In genomic region chr11:117968016-117968671, GRCm38 (mm10) we compare ENCODE assay signal across 8 mouse cellular contexts. TPM values are rescaled to one million over a fixed set of nuclear protein-coding genes. Genes with fewer than 3 reads are reported as not detected.
DNase-seq lines count a peak whose midpoint lies in the region; ATAC-seq and TF ChIP-seq lines count a peak whose summit lies in the region.

No protein-coding gene starts in this region.

- H3K4me2 ChIP-seq in embryonic facial prominence, embryonic 11.5 days (ENCODE audit: low read depth, low read length), result peak overlapping the region; percentile 99
- H3K4me2 ChIP-seq in hindbrain, postnatal 0 days (ENCODE audit: low read depth, low read length), result peak overlapping the region; percentile 91
- peak overlapping the region; percentile 98 for H3K4me2 ChIP-seq in lung, embryonic 16.5 days (ENCODE audit: low read depth, low read length)

- no peaks in the 10 kb centered on the region for H3K9me3 ChIP-seq in heart, embryonic 10.5 days
- H3K9me3 ChIP-seq in ES-E14 (ENCODE audit: control insufficient read depth, insufficient read depth, low read depth, low read length), result no peaks in the 10 kb centered on the region
- no peaks in the 10 kb centered on the region for H3K9me3 ChIP-seq in embryonic facial prominence, embryonic 11.5 days (replicated peaks; ENCODE audit: control insufficient read depth, low read length)
- H3K9me3 ChIP-seq in hindbrain, postnatal 0 days (ENCODE audit: low read length), result no peaks in the 10 kb centered on the region
- no peaks in the 10 kb centered on the region for H3K9me3 ChIP-seq in lung, embryonic 16.5 days (ENCODE audit: control insufficient read depth, low read length)

- WGBS in heart, embryonic 10.5 days, result under 1% methylated on average over 64 of the region's 64 CpGs
- WGBS in embryonic facial prominence, embryonic 11.5 days, result under 1% methylated on average over 56 of the region's 64 CpGs
- 1% methylated on average over 64 of the region's 64 CpGs for WGBS in hindbrain, postnatal 0 days
- WGBS in lung, embryonic 16.5 days, result under 1% methylated on average over 58 of the region's 64 CpGs
- WGBS in small intestine, adult 2 months, result 2% methylated on average over 64 of the region's 64 CpGs

- H3K4me3 ChIP-seq in heart, embryonic 10.5 days, result peak overlapping the region; percentile 77
- H3K4me3 ChIP-seq in ES-E14 (ENCODE audit: insufficient read depth in 1 of 2, low read depth in 1 of 2, low read length in 2 of 2, poor library complexity in 1 of 2, severe bottlenecking in 1 of 2), result peak overlapping the region; percentile 82 to 87
- peak overlapping the region; percentile 51 for H3K4me3 ChIP-seq in embryonic facial prominence, embryonic 11.5 days (ENCODE audit: low read depth, low read length)
- peak overlapping the region; percentile 53 for H3K4me3 ChIP-seq in hindbrain, postnatal 0 days (ENCODE audit: low read length)
- peak overlapping the region; percentile 85 for H3K4me3 ChIP-seq in lung, embryonic 16.5 days (ENCODE audit: low read length)
- H3K4me3 ChIP-seq in small intestine, adult 2 months (ENCODE audit: low read depth, low read length), result peak overlapping the region; percentile 87

- H3K27me3 ChIP-seq in heart, embryonic 10.5 days (ENCODE audit: insufficient read depth, poor library complexity, severe bottlenecking), result peaks cover 48% of the 10 kb centered on the region
- peaks cover 11% of the 10 kb centered on the region for H3K27me3 ChIP-seq in embryonic facial prominence, embryonic 11.5 days (ENCODE audit: control insufficient read depth, insufficient read depth, low read length)
- H3K27me3 ChIP-seq in hindbrain, postnatal 0 days (ENCODE audit: insufficient read depth, low read length), result no peaks in the 10 kb centered on the region
- peaks cover 4% of the 10 kb centered on the region; the same call in 1 of the 2 replicates for H3K27me3 ChIP-seq in lung, embryonic 16.5 days (ENCODE audit: control insufficient read depth, insufficient read depth, low read depth, low read length)
- H3K27me3 ChIP-seq in small intestine, adult 2 months (ENCODE audit: control insufficient read depth, insufficient read depth, low read length), result no peaks in the 10 kb centered on the region

- H3K27ac ChIP-seq in heart, embryonic 10.5 days, result peak overlapping the region; percentile 91
- H3K27ac ChIP-seq in ES-E14 (ENCODE audit: insufficient read depth, low read depth, low read length, poor library complexity, severe bottlenecking), result peak overlapping the region; percentile 86
- peak overlapping the region; percentile 93 for H3K27ac ChIP-seq in embryonic facial prominence, embryonic 11.5 days (replicated peaks; ENCODE audit: low read depth, low read length)
- H3K27ac ChIP-seq in hindbrain, postnatal 0 days, result peak overlapping the region; percentile 85
- peak overlapping the region; percentile 98 for H3K27ac ChIP-seq in lung, embryonic 16.5 days (ENCODE audit: low read length)
- peak overlapping the region; percentile 93 for H3K27ac ChIP-seq in small intestine, adult 2 months (ENCODE audit: insufficient read depth, low read depth, low read length)

- no peak for TF ChIP-seq CTCF in hindbrain, postnatal 0 days (IDR thresholded peaks at IDR 0.05; ENCODE audit: low read depth)
- TF ChIP-seq CTCF in small intestine, adult 2 months (IDR thresholded peaks at IDR 0.05; ENCODE audit: extremely low read depth, insufficient read length, insufficient replicate concordance, low read depth, low read length), result no peak

- peak; percentile 80 for DNase-seq in heart, embryonic 10.5 days (ENCODE audit: low spot score)
- DNase-seq in heart, adult 8-10 months (ENCODE audit: low spot score), result no peak
- DNase-seq in ES-E14 (ENCODE audit: low read depth, low spot score), result no peak
- peak; percentile 59 for DNase-seq in embryonic facial prominence, embryonic 11.5 days (ENCODE audit: low spot score)
- peak; percentile 46 for DNase-seq in hindbrain, postnatal 0 days (ENCODE audit: low spot score)
- DNase-seq in Muller cell, postnatal 12 days (ENCODE audit: inconsistent ontology term), result no peak

- no peak for ATAC-seq in embryonic facial prominence, embryonic 11.5 days (replicated peaks; ENCODE audit: insufficient number of reproducible peaks, low FRiP score, low TSS enrichment, low read depth)
- no peak for ATAC-seq in hindbrain, postnatal 0 days
- no peak for ATAC-seq in lung, embryonic 16.5 days (ENCODE audit: low read depth)

- TF ChIP-seq POLR2A in small intestine, adult 2 months (IDR thresholded peaks at IDR 0.05; ENCODE audit: low read depth, low read length), result no peak

- in situ Hi-C loops in ES-E14 (cut with MboI; ENCODE audit: low sequenced_read_pairs in 2 of 2, unreplicated experiment in 2 of 2), result no loop called here

- H3K9ac ChIP-seq in ES-E14 (ENCODE audit: insufficient read depth, low read depth, low read length, poor library complexity, severe bottlenecking), result peak overlapping the region; percentile 90
- peak overlapping the region; percentile 90 for H3K9ac ChIP-seq in embryonic facial prominence, embryonic 11.5 days (replicated peaks; ENCODE audit: low read length)
- peak overlapping the region; percentile 62 for H3K9ac ChIP-seq in hindbrain, postnatal 0 days (replicated peaks; ENCODE audit: low read length)
- H3K9ac ChIP-seq in lung, embryonic 16.5 days (ENCODE audit: low read length), result peak overlapping the region; percentile 96

- H3K36me3 ChIP-seq in heart, embryonic 10.5 days, result peaks cover 15% of the 10 kb centered on the region
- H3K36me3 ChIP-seq in ES-E14 (ENCODE audit: control insufficient read depth, insufficient read depth, low read length, poor library complexity, severe bottlenecking), result peaks cover 27% of the 10 kb centered on the region
- no peaks in the 10 kb centered on the region; the same call in 1 of the 2 replicates for H3K36me3 ChIP-seq in embryonic facial prominence, embryonic 11.5 days (replicated peaks; ENCODE audit: control insufficient read depth, insufficient read depth, low read depth, low read length)
- H3K36me3 ChIP-seq in hindbrain, postnatal 0 days (ENCODE audit: insufficient read depth, low read length), result no peaks in the 10 kb centered on the region
- H3K36me3 ChIP-seq in lung, embryonic 16.5 days (ENCODE audit: control insufficient read depth, insufficient read depth, low read length), result no peaks in the 10 kb centered on the region
- peaks cover 23% of the 10 kb centered on the region for H3K36me3 ChIP-seq in small intestine, adult 2 months (ENCODE audit: control insufficient read depth, insufficient read depth, low read length)

- peaks cover 81% of the 10 kb centered on the region for H3K4me1 ChIP-seq in heart, embryonic 10.5 days
- peaks cover 18 to 37% of the 10 kb centered on the region in 2 experiments for H3K4me1 ChIP-seq in ES-E14 (ENCODE audit: control insufficient read depth in 2 of 2, insufficient read depth in 2 of 2, low read length in 2 of 2, poor library complexity in 1 of 2)
- peaks cover 30% of the 10 kb centered on the region for H3K4me1 ChIP-seq in embryonic facial prominence, embryonic 11.5 days (ENCODE audit: control insufficient read depth, insufficient read depth, low read length)
- peaks cover 26% of the 10 kb centered on the region for H3K4me1 ChIP-seq in hindbrain, postnatal 0 days (ENCODE audit: insufficient read depth, low read length)
- H3K4me1 ChIP-seq in lung, embryonic 16.5 days (replicated peaks; ENCODE audit: control insufficient read depth, insufficient read depth, low read length), result peaks cover 44% of the 10 kb centered on the region
- peaks cover 36% of the 10 kb centered on the region for H3K4me1 ChIP-seq in small intestine, adult 2 months (ENCODE audit: control insufficient read depth, insufficient read depth, insufficient read length, low read length)

TF ChIP-seq in ES-E14, 5 proteins besides CTCF, POLR2A, EP300 and RAD21:
- TF ChIP-seq HCFC1 (IDR thresholded peaks at IDR 0.05; ENCODE audit: borderline replicate concordance, insufficient read depth, low read length) (no peak), ZC3H11A (IDR thresholded peaks at IDR 0.05; ENCODE audit: borderline replicate concordance, low read depth, low read length) (no peak), CHD2 (IDR thresholded peaks at IDR 0.05; ENCODE audit: low read depth, low read length) (no peak), MAFK (IDR thresholded peaks at IDR 0.05; ENCODE audit: insufficient read depth, low read depth, low read length) (no peak), ZNF384 (IDR thresholded peaks at IDR 0.05; ENCODE audit: low read depth, low read length) (no peak)

RNA-seq across cellular contexts. Expression of gene Socs3, which starts 1.7 kb away (rescaled TPM):
- 6.9 and 10.6 TPM in 2 replicates for polyA plus RNA-seq in heart, embryonic 10.5 days (2016; fragmentation: Nextera tagmentation; extraction: Ambion mirVana)
- 1 to 10 TPM; 3.8 to 6.2 (median 4.7) TPM for total RNA-seq in heart, adult 8-10 months (2022)
- 69.8 and 78.6 TPM in 2 replicates for total RNA-seq in ES-E14 (2012; rRNA removed)
- polyA plus RNA-seq in embryonic facial prominence, embryonic 11.5 days (2014; fragmentation: Nextera tagmentation; extraction: Ambion mirVana), result 8.4 and 9.8 TPM in 2 replicates
- total RNA-seq in hindbrain, postnatal 0 days (2014; rRNA removed), result 12.3 and 12.4 TPM in 2 replicates
- polyA plus RNA-seq in hindbrain, postnatal 0 days (2015; fragmentation: Nextera tagmentation; extraction: Ambion mirVana), result 6.0 and 7.0 TPM in 2 replicates
- polyA plus RNA-seq in lung, embryonic 16.5 days (2015; fragmentation: Nextera tagmentation; extraction: Ambion mirVana), result 12.5 and 13.2 TPM in 2 replicates
- polyA plus RNA-seq in small intestine, adult 2 months (2012; rRNA removed), result 27.2 and 47.2 TPM in 2 replicates

RNA-seq across cellular contexts. Expression of gene Pgs1, which starts 17.9 kb away (rescaled TPM):
- 34.0 and 38.5 TPM in 2 replicates for polyA plus RNA-seq in heart, embryonic 10.5 days (2016; fragmentation: Nextera tagmentation; extraction: Ambion mirVana)
- total RNA-seq in heart, adult 8-10 months (2022), result 10 to 100 TPM; 16.4 to 20.6 (median 19.2) TPM
- 95.2 and 101 TPM in 2 replicates for total RNA-seq in ES-E14 (2012; rRNA removed)
- 33.7 and 34.7 TPM in 2 replicates for polyA plus RNA-seq in embryonic facial prominence, embryonic 11.5 days (2014; fragmentation: Nextera tagmentation; extraction: Ambion mirVana)
- 72.7 and 85.0 TPM in 2 replicates for total RNA-seq in hindbrain, postnatal 0 days (2014; rRNA removed)
- 57.2 and 58.3 TPM in 2 replicates for polyA plus RNA-seq in hindbrain, postnatal 0 days (2015; fragmentation: Nextera tagmentation; extraction: Ambion mirVana)
- 41.8 and 44.8 TPM in 2 replicates for polyA plus RNA-seq in lung, embryonic 16.5 days (2015; fragmentation: Nextera tagmentation; extraction: Ambion mirVana)
- polyA plus RNA-seq in small intestine, adult 2 months (2012; rRNA removed), result 19.8 and 35.0 TPM in 2 replicates

Comparison
In these comparisons a context has a peak if more than half of its experiments do, and no peak if none do; other contexts are left out.
1. DNase-seq: peak in heart, embryonic 10.5 days (single experiment), embryonic facial prominence, embryonic 11.5 days (single experiment) and hindbrain, postnatal 0 days (single experiment); none in heart, adult 8-10 months (single experiment), ES-E14 (single experiment) and Muller cell, postnatal 12 days (single experiment).
2. Peak in every context shown above with its lines, with median percentiles within 50 percentile points of each other: H3K27ac ChIP-seq, H3K4me3 ChIP-seq, H3K9ac ChIP-seq and H3K4me2 ChIP-seq.